8 mouse cellular contexts compared by ENCODE assay signal in the genomic region with DNA sequence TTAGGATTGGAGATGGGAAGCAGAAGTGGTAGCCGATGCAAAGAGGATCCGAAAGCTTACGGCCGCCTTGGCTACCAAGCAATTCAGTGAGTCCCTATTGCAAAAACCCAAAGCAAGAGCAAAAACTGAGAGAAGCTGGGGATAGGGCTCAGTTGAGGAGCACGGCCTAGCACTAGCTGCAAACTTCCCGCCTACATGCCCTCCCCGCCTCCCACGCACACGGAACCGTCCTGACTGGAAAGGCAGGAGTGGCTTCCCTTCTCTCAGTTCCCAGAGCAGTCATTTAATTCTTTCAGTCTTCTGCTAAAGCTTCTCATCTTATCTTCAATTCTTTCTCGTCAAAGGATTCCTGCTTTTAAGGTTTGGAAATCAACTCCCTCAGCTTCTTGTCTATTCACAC. TPM values are rescaled to one million over a fixed set of nuclear protein-coding genes. Genes with fewer than 3 reads are reported as not detected.
DNase-seq lines count a peak whose midpoint lies in the region; ATAC-seq and TF ChIP-seq lines count a peak whose summit lies in the region.

No protein-coding gene starts in this region.

- H3K27me3 ChIP-seq in lung, embryonic 14.5 days (ENCODE audit: insufficient read depth, low read length), result no peaks in the 10 kb centered on the region
- no peaks in the 10 kb centered on the region for H3K27me3 ChIP-seq in heart, embryonic 11.5 days (ENCODE audit: control insufficient read depth, insufficient read depth, low read length)
- H3K27me3 ChIP-seq in megakaryocyte, embryonic 14.5 days (replicated peaks), result no peaks in the 10 kb centered on the region

- TF ChIP-seq CTCF in lung, embryonic 14.5 days (IDR thresholded peaks at IDR 0.05; ENCODE audit: low read depth), result no peak
- TF ChIP-seq CTCF in lung, adult 2 months (IDR thresholded peaks at IDR 0.05; ENCODE audit: insufficient read depth, low read length), result no peak

- H3K9ac ChIP-seq in lung, embryonic 14.5 days, result no peak overlapping the region
- H3K9ac ChIP-seq in heart, embryonic 11.5 days (ENCODE audit: low read depth, low read length), result 0 out of 2 replicates have a peak overlapping the region, but pooled peaks have one; percentile 6

- no peak overlapping the region for H3K4me3 ChIP-seq in lung, embryonic 14.5 days (ENCODE audit: low read depth, low read length)
- no peak overlapping the region for H3K4me3 ChIP-seq in lung, adult 2 months (replicated peaks; ENCODE audit: extremely low read depth, low read depth, low read length)
- no peak overlapping the region for H3K4me3 ChIP-seq in heart, embryonic 11.5 days (ENCODE audit: low read depth, low read length)
- H3K4me3 ChIP-seq in megakaryocyte, embryonic 14.5 days (replicated peaks), result peak overlapping the region; percentile 43

- peak; percentile 36 for DNase-seq in cerebellum, adult 9-10 months
- DNase-seq in cerebellum, postnatal 36 days, result no peak
- DNase-seq in lung, embryonic 14.5 days, result no peak
- DNase-seq in lung, adult 2 months, result no peak
- DNase-seq in retina, postnatal 1 day, result no peak
- no peak for DNase-seq in c-Kit-positive CD71-positive TER-119-positive erythroid progenitor cells, embryonic 14.5 days (ENCODE audit: low spot score)

- peaks cover 9% of the 10 kb centered on the region; the same call in 1 of the 2 replicates for H3K4me1 ChIP-seq in lung, embryonic 14.5 days (ENCODE audit: insufficient read depth)
- peaks cover 3% of the 10 kb centered on the region for H3K4me1 ChIP-seq in lung, adult 2 months (ENCODE audit: control insufficient read depth, insufficient read depth, low read length)
- H3K4me1 ChIP-seq in heart, embryonic 11.5 days (ENCODE audit: control insufficient read depth, insufficient read depth, low read length), result peaks cover 9% of the 10 kb centered on the region
- H3K4me1 ChIP-seq in megakaryocyte, embryonic 14.5 days, result peaks cover 26% of the 10 kb centered on the region

- H3K9me3 ChIP-seq in lung, embryonic 14.5 days (ENCODE audit: low read depth, low read length), result no peaks in the 10 kb centered on the region
- no peaks in the 10 kb centered on the region for H3K9me3 ChIP-seq in heart, embryonic 11.5 days (replicated peaks; ENCODE audit: control insufficient read depth, low read length)
- H3K9me3 ChIP-seq in megakaryocyte, embryonic 14.5 days, result no peaks in the 10 kb centered on the region

- no peaks in the 10 kb centered on the region for H3K36me3 ChIP-seq in lung, embryonic 14.5 days (ENCODE audit: insufficient read depth)
- no peaks in the 10 kb centered on the region for H3K36me3 ChIP-seq in heart, embryonic 11.5 days (ENCODE audit: control insufficient read depth, insufficient read depth, low read length)
- peaks cover under 1% of the 10 kb centered on the region for H3K36me3 ChIP-seq in megakaryocyte, embryonic 14.5 days (replicated peaks; ENCODE audit: low read length)

- TF ChIP-seq POLR2A in lung, adult 2 months (IDR thresholded peaks at IDR 0.05; ENCODE audit: borderline replicate concordance, extremely low read depth, low read depth, low read length), result no peak

- 78% methylated on average over 11 of the region's 11 CpGs for WGBS in lung, embryonic 14.5 days
- WGBS in lung, adult 2 months, result 78% methylated on average over 11 of the region's 11 CpGs
- 73% methylated on average over 11 of the region's 11 CpGs for WGBS in heart, embryonic 11.5 days (ENCODE audit: insufficient replicate concordance)

- ATAC-seq in lung, embryonic 14.5 days (ENCODE audit: insufficient read depth), result no peak
- ATAC-seq in heart, embryonic 11.5 days (replicated peaks; ENCODE audit: insufficient number of reproducible peaks, low FRiP score, low TSS enrichment), result no peak

- H3K4me2 ChIP-seq in lung, embryonic 14.5 days, result 0 out of 2 replicates have a peak overlapping the region, but pooled peaks have one; percentile 77
- peak overlapping the region; percentile 73; the same call in 1 of the 2 replicates for H3K4me2 ChIP-seq in heart, embryonic 11.5 days

- H3K27ac ChIP-seq in lung, embryonic 14.5 days (ENCODE audit: low read depth), result no peak overlapping the region
- H3K27ac ChIP-seq in heart, embryonic 11.5 days (ENCODE audit: low read depth, low read length), result no peak overlapping the region

RNA-seq across cellular contexts. Expression of a gene that starts 1.5 kb away (rescaled TPM):
- polyA plus RNA-seq in lung, embryonic 14.5 days (2014; fragmentation: Nextera tagmentation; extraction: Ambion mirVana), result 11.0 and 11.4 TPM in 2 replicates
- polyA plus RNA-seq in lung, adult 2 months (2012; rRNA removed), result 1.2 and 1.3 TPM in 2 replicates
- polyA plus RNA-seq in heart, embryonic 11.5 days (2014; fragmentation: Nextera tagmentation; extraction: Ambion mirVana), result 14.9 and 15.1 TPM in 2 replicates
- 0.40 TPM in 1 of 2 replicates, not detected in the other for polyA plus RNA-seq in megakaryocyte, embryonic 14.5 days (2012; ENCODE audit: insufficient read depth, low replicate concordance)

RNA-seq across cellular contexts. Expression of a gene that starts 1.7 kb away (rescaled TPM):
- 17.6 and 18.8 TPM in 2 replicates for polyA plus RNA-seq in lung, embryonic 14.5 days (2014; fragmentation: Nextera tagmentation; extraction: Ambion mirVana)
- 2.6 and 5.2 TPM in 2 replicates for polyA plus RNA-seq in lung, adult 2 months (2012; rRNA removed)
- 11.4 and 13.8 TPM in 2 replicates for polyA plus RNA-seq in heart, embryonic 11.5 days (2014; fragmentation: Nextera tagmentation; extraction: Ambion mirVana)
- 0.10 and 0.49 TPM in 2 replicates for polyA plus RNA-seq in megakaryocyte, embryonic 14.5 days (2012; ENCODE audit: insufficient read depth, low replicate concordance)
